Mouse (Mus musculus) stomach, embryonic 16.5 days (tissue): Measurements from ENCODE around the gene Adh7. TPM values are rescaled to one million over a fixed set of nuclear protein-coding genes. Genes with fewer than 3 reads are reported as not detected.

Source experiments
- ATAC-seq: fragments of 200-750 bp; cut with Nextera tagmentation; 2 replicates; pipeline ENCODE4 v1.8.0; 2017; ENCODE audit warnings: moderate number of reproducible peaks, moderate TSS enrichment; ENCODE audit not compliant: insufficient read depth, low FRiP score
- H3K27ac ChIP-seq: fragments of 300-500 bp; sonication (generic); 2 replicates; pipeline ENCODE4 v1.5.1; 2014; ENCODE audit warnings: low read length
- H3K27me3 ChIP-seq: fragments of 300-500 bp; sonication (generic); 2 replicates; pipeline ENCODE4 v1.6.1; 2014; ENCODE audit warnings: low read length, control low read depth, mixed read lengths; ENCODE audit not compliant: control insufficient read depth, insufficient read depth
- H3K36me3 ChIP-seq: fragments of 300-500 bp; sonication (generic); 2 replicates; pipeline ENCODE4 v1.6.1; 2014; ENCODE audit warnings: low read length; ENCODE audit not compliant: control insufficient read depth, insufficient read depth
- H3K4me1 ChIP-seq: fragments of 300-500 bp; sonication (generic); 2 replicates; pipeline ENCODE4 v1.6.1; 2014; ENCODE audit warnings: low read length, control low read depth, mixed read lengths; ENCODE audit not compliant: control insufficient read depth, insufficient read depth
- H3K4me2 ChIP-seq: fragments of 300-500 bp; sonication (generic); 2 replicates; pipeline ENCODE4 v1.6.1; 2014; ENCODE audit warnings: low read depth, low read length, mixed read lengths
- H3K4me3 ChIP-seq: fragments of 300-500 bp; sonication (generic); replicated peaks from 2 replicates; pipeline ENCODE4 v1.5.1; 2014; ENCODE audit warnings: mild to moderate bottlenecking, low read length
- H3K9ac ChIP-seq: fragments of 300-500 bp; sonication (generic); 2 replicates; pipeline ENCODE4 v1.6.1; 2014; ENCODE audit warnings: low read length
- H3K9me3 ChIP-seq: fragments of 300-500 bp; sonication (generic); replicated peaks from 2 replicates; pipeline ENCODE4 v1.6.1; 2016; ENCODE audit warnings: low read length, control low read depth; ENCODE audit not compliant: control insufficient read depth
- WGBS: fragments of 180-500 bp; shearing (Covaris S2); extraction: QIAGEN DNeasy Blood & Tissue Kit; methylation state at CpG from one replicate; pipeline ENCODE4 v1.1.7; 2014; 5-methylcytosine and 5-hydroxymethylcytosine counted together
- polyA plus RNA-seq: library from polyadenylated mRNA; unstranded; fragments of >200 nt; fragmentation: Nextera tagmentation; extraction: Ambion mirVana; gene quantifications from 2 replicates; pipeline ENCODE4 v1.2.1, GENCODE M21; 2015

Adh7 gene
- polyA plus RNA-seq, 1 experiment from 2014 or later, result 0.79 TPM

GRCm38 (mm10) chr3:138240942-138241341, 23.4 kb downstream of the Adh7 start:
- H3K9me3 ChIP-seq, result no peaks in the 10 kb centered on the region

GRCm38 (mm10) chr3:138241371-138241770, 23.8 kb downstream of the Adh7 start:
- ATAC-seq, result peak; percentile 19; the same call in 1 of the 2 replicates
- Histone ChIP-seq H3K9ac (no peak overlapping the region), H3K4me2 (no peak overlapping the region), H3K27me3 (no peaks in the 10 kb centered on the region), H3K27ac (0 out of 2 replicates have a peak overlapping the region, but pooled peaks have one; percentile 10), H3K36me3 (no peaks in the 10 kb centered on the region), H3K4me3 (no peak overlapping the region), H3K9me3 (no peaks in the 10 kb centered on the region), H3K4me1 (no peaks in the 10 kb centered on the region)
- WGBS, result 47% methylated on average over 6 of the region's 6 CpGs

More at GRCm38 (mm10) chr3:138240942-138241341, 23.4 kb downstream of the Adh7 start:
- Histone ChIP-seq H3K9ac (no peak overlapping the region), H3K27ac (0 out of 2 replicates have a peak overlapping the region, but pooled peaks have one; percentile 10), H3K27me3 (no peaks in the 10 kb centered on the region), H3K4me1 (no peaks in the 10 kb centered on the region), H3K4me3 (no peak overlapping the region), H3K36me3 (no peaks in the 10 kb centered on the region), H3K4me2 (no peak overlapping the region)
- no peak for ATAC-seq
- 68% methylated on average over 5 of the region's 5 CpGs for WGBS

GRCm38 (mm10) chr3:138242021-138242726, 24.6 kb downstream of the Adh7 start:
- no peak for ATAC-seq
- H3K4me2 ChIP-seq, result no peak overlapping the region

GRCm38 (mm10) chr3:138242933-138243332, 25.4 kb downstream of the Adh7 start:
- ATAC-seq, result no peak

More at GRCm38 (mm10) chr3:138242021-138242726, 24.6 kb downstream of the Adh7 start:
- H3K36me3 ChIP-seq, result no peaks in the 10 kb centered on the region
- H3K9ac ChIP-seq, result no peak overlapping the region
- no peaks in the 10 kb centered on the region for H3K4me1 ChIP-seq
- H3K27ac ChIP-seq, result no peak overlapping the region
- no peak overlapping the region for H3K4me3 ChIP-seq
- H3K9me3 ChIP-seq, result no peaks in the 10 kb centered on the region
- H3K27me3 ChIP-seq, result no peaks in the 10 kb centered on the region
- WGBS, result 79% methylated on average over 14 of the region's 14 CpGs

GRCm38 (mm10) chr3:138244338-138244874, 26.8 kb downstream of the Adh7 start:
- Histone ChIP-seq H3K4me3 (no peak overlapping the region), H3K4me2 (no peak overlapping the region), H3K36me3 (no peaks in the 10 kb centered on the region), H3K9ac (no peak overlapping the region), H3K27me3 (no peaks in the 10 kb centered on the region), H3K9me3 (no peaks in the 10 kb centered on the region), H3K27ac (no peak overlapping the region), H3K4me1 (no peaks in the 10 kb centered on the region)
- WGBS, result 73% methylated on average over 7 of the region's 7 CpGs
- ATAC-seq, result no peak

More at GRCm38 (mm10) chr3:138242933-138243332, 25.4 kb downstream of the Adh7 start:
- Histone ChIP-seq H3K27me3 (no peaks in the 10 kb centered on the region), H3K27ac (no peak overlapping the region), H3K9me3 (no peaks in the 10 kb centered on the region), H3K36me3 (no peaks in the 10 kb centered on the region), H3K4me1 (no peaks in the 10 kb centered on the region), H3K4me2 (no peak overlapping the region), H3K9ac (no peak overlapping the region), H3K4me3 (no peak overlapping the region)
- WGBS, result 84% methylated on average over 6 of the region's 6 CpGs

GRCm38 (mm10) chr3:138246511-138247020, 29.0 kb downstream of the Adh7 start:
- no peak overlapping the region for H3K27ac ChIP-seq
- H3K4me3 ChIP-seq, result no peak overlapping the region
- no peaks in the 10 kb centered on the region for H3K27me3 ChIP-seq
- H3K9me3 ChIP-seq, result no peaks in the 10 kb centered on the region
- no peaks in the 10 kb centered on the region for H3K36me3 ChIP-seq
- no peak overlapping the region for H3K9ac ChIP-seq
- H3K4me1 ChIP-seq, result no peaks in the 10 kb centered on the region
- H3K4me2 ChIP-seq, result no peak overlapping the region
- no peak for ATAC-seq

GRCm38 (mm10) chr3:138247241-138247640, 29.7 kb downstream of the Adh7 start:
- H3K4me1 ChIP-seq, result no peaks in the 10 kb centered on the region
- 84% methylated on average over 4 of the region's 4 CpGs for WGBS
- no peak overlapping the region for H3K27ac ChIP-seq
- no peak overlapping the region for H3K9ac ChIP-seq
- no peaks in the 10 kb centered on the region for H3K9me3 ChIP-seq
- H3K27me3 ChIP-seq, result no peaks in the 10 kb centered on the region
- H3K4me2 ChIP-seq, result no peak overlapping the region
- no peak overlapping the region for H3K4me3 ChIP-seq
- no peaks in the 10 kb centered on the region for H3K36me3 ChIP-seq
- no peak for ATAC-seq

GRCm38 (mm10) chr3:138248011-138248410, 30.5 kb downstream of the Adh7 start:
- no peaks in the 10 kb centered on the region for H3K9me3 ChIP-seq
- H3K4me2 ChIP-seq, result no peak overlapping the region
- H3K4me1 ChIP-seq, result no peaks in the 10 kb centered on the region
- peak; percentile 27; the same call in 1 of the 2 replicates for ATAC-seq
- no peak overlapping the region for H3K27ac ChIP-seq
- no peaks in the 10 kb centered on the region for H3K36me3 ChIP-seq
- H3K9ac ChIP-seq, result no peak overlapping the region
- H3K4me3 ChIP-seq, result no peak overlapping the region
- WGBS, result 68% methylated on average over 7 of the region's 7 CpGs
- no peaks in the 10 kb centered on the region for H3K27me3 ChIP-seq

- Histone ChIP-seq H3K27ac (no peak overlapping the region), H3K4me1 (no peaks in the 10 kb centered on the region), H3K4me2 (no peak overlapping the region), H3K9ac (no peak overlapping the region), H3K27me3 (no peaks in the 10 kb centered on the region), H3K36me3 (no peaks in the 10 kb centered on the region), H3K9me3 (no peaks in the 10 kb centered on the region), H3K4me3 (no peak overlapping the region)
- ATAC-seq, result peak; percentile 73
- WGBS, result 76% methylated on average over 8 of the region's 8 CpGs
Observed at GRCm38 (mm10) chr3:138248746-138249145, 31.2 kb downstream of the Adh7 start.
